Mouse (Mus musculus): ENCODE measurements around the gene Mtmr12.

GRCm38 (mm10) chr15:12178126-12178525 lies 26.7 kb upstream of the Mtmr12 start:
- TF ChIP-seq POLR2A (IDR thresholded peaks at IDR 0.05; ENCODE audit: extremely low read depth, insufficient read depth, low read length) (no peak), CTCF (IDR thresholded peaks at IDR 0.05; ENCODE audit: extremely low read depth, insufficient read depth, low read length) (no peak)

Measured in cortical plate, adult 2 months (tissue).